Mouse (Mus musculus): ENCODE results near the gene Epc2.

DNA sequence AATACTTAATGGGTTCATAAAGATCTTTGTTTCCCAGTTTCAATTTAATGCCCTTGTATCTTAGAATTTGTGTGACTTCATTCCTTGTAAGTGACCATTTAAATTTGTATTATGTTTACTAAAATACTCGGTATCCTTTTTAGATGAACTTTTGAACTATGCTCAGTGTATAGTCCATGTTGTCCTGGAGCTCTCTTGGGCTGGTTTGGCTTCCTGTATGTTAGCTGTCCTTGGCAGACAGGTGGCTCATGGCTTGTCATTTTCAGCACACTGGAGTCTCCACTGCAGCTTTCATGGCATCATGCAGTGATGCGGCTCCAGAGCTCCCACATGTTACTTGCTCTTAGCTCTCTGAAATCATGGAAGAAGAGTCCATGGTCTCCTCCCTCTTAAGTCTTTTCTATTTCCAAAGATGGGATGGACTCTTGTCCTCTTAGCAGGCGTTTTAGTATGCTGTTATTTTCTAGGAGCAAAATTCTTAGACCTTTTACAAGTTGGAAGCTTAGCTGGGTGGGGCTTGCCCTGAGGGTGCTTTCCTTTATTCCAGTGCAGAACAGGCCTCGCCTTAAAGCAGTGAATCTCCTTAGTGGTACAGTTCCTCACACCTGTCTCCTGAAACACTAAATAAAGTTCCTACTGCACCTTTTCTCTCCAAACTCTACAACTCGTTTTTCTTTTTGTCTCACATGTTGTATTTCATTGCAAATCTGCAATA lies 20.5 kb downstream of the Epc2 start:
- TF ChIP-seq CTCF (IDR thresholded peaks at IDR 0.05; ENCODE audit: insufficient read depth, low read depth, low read length) (no peak), POLR2A (IDR thresholded peaks at IDR 0.05; ENCODE audit: insufficient read depth, low read depth, low read length) (no peak)
